In genomic region chr15:99179639-99180038, GRCm38 (mm10) we compare ENCODE assay signal across 23 mouse cellular contexts. TPM values are rescaled to one million over a fixed set of nuclear protein-coding genes. Genes with fewer than 3 reads are reported as not detected.
A peak's percentile ranks its signal among the peaks of the same experiment; 100 is the strongest.
DNase-seq lines count a peak whose midpoint lies in the region; ATAC-seq and TF ChIP-seq lines count a peak whose summit lies in the region.
"Had no signal": no experiment of that assay in that cellular context is flagged by ENCODE, and none has a peak within 500 bp of the region (broad histone marks: within the 10 kb centered on the region; RNA-seq: fewer than 3 reads in every experiment).

No protein-coding gene starts in this region.

- no peaks in the 10 kb centered on the region for H3K9me3 ChIP-seq in hindbrain, postnatal 0 days (ENCODE audit: low read length)
- H3K9me3 ChIP-seq: embryonic facial prominence, embryonic 10.5 days; heart, embryonic 10.5 days; limb, embryonic 15.5 days; midbrain, embryonic 12.5 days had no signal

- 87% methylated on average over 2 of the region's 2 CpGs for WGBS in hindbrain, postnatal 0 days

- no peak for ATAC-seq in hindbrain, postnatal 0 days
- ATAC-seq: forebrain, embryonic 16.5 days; hindbrain, embryonic 16.5 days had no signal

- TF ChIP-seq CTCF in left cerebral cortex, adult 2 months (IDR thresholded peaks at IDR 0.05), result peak; percentile 23
- TF ChIP-seq CTCF in hindbrain, postnatal 0 days (IDR thresholded peaks at IDR 0.05; ENCODE audit: low read depth), result no peak; the same call in 1 of the 2 replicates

- H3K4me3 ChIP-seq in left cerebral cortex, adult 2 months, result no peak overlapping the region
- no peak overlapping the region for H3K4me3 ChIP-seq in hindbrain, postnatal 0 days (ENCODE audit: low read length)
- H3K4me3 ChIP-seq: embryonic facial prominence, embryonic 10.5 days; heart, embryonic 10.5 days; limb, embryonic 15.5 days; midbrain, embryonic 12.5 days had no signal

- peak; percentile 74 for DNase-seq in heart, adult 11 months
- no peak for DNase-seq in heart, adult 9 months (ENCODE audit: low spot score in 2 of 2)
- no peak for DNase-seq in left cerebral cortex, adult 2 months (ENCODE audit: extremely low spot score in 1 of 2, low spot score in 2 of 2)
- DNase-seq in left cerebral cortex, postnatal 25 days (ENCODE audit: low spot score in 2 of 2), result no peak
- DNase-seq in 416B (ENCODE audit: low read depth) (peak; percentile 22), ZHBTc4 (ENCODE audit: low read depth, low spot score) (peak; percentile 36)
- no peak for DNase-seq in hindbrain, postnatal 0 days (ENCODE audit: low spot score)
- DNase-seq: cerebellum, adult 11 months; cerebellum, postnatal 10 days; gastrocnemius, postnatal 36 days; kidney, adult 9 months; kidney, postnatal 25 days; lung, adult 2 months; right cerebral cortex, postnatal 14 days; thymus, postnatal 14 days had no signal

- no peak overlapping the region for H3K4me2 ChIP-seq in hindbrain, postnatal 0 days (ENCODE audit: low read depth, low read length)
- H3K4me2 ChIP-seq: limb, embryonic 15.5 days; midbrain, embryonic 12.5 days had no signal

- no peak overlapping the region for H3K27ac ChIP-seq in left cerebral cortex, adult 2 months
- H3K27ac ChIP-seq in hindbrain, postnatal 0 days, result no peak overlapping the region
- H3K27ac ChIP-seq: embryonic facial prominence, embryonic 10.5 days; heart, embryonic 10.5 days; limb, embryonic 15.5 days; midbrain, embryonic 12.5 days had no signal

- intact Hi-C loops in left cerebral cortex, adult 2 months (cut with DNase I), result no loop called here
- intact Hi-C loops in left cerebral cortex, postnatal 25 days (cut with DNase I), result no loop called here

- H3K9ac ChIP-seq in hindbrain, postnatal 0 days (replicated peaks; ENCODE audit: low read length), result no peak overlapping the region
- H3K9ac ChIP-seq: limb, embryonic 15.5 days; midbrain, embryonic 12.5 days had no signal

- peaks cover 16% of the 10 kb centered on the region for H3K36me3 ChIP-seq in hindbrain, postnatal 0 days (ENCODE audit: insufficient read depth, low read length)

- no peaks in the 10 kb centered on the region for H3K4me1 ChIP-seq in hindbrain, postnatal 0 days (ENCODE audit: insufficient read depth, low read length)
- H3K4me1 ChIP-seq: embryonic facial prominence, embryonic 10.5 days; heart, embryonic 10.5 days; limb, embryonic 15.5 days; midbrain, embryonic 12.5 days had no signal

- H3K27me3 ChIP-seq in hindbrain, postnatal 0 days (ENCODE audit: insufficient read depth, low read length), result no peaks in the 10 kb centered on the region
- H3K27me3 ChIP-seq: limb, embryonic 15.5 days; midbrain, embryonic 12.5 days had no signal

RNA-seq across cellular contexts. Expression of gene Kcnh3, which starts 45.0 kb away (rescaled TPM):
- 100 to 1,000 TPM; 174 to 180 TPM for total RNA-seq in left cerebral cortex, adult 2 months (2021)
- total RNA-seq in left cerebral cortex, postnatal 25 days (2021), result 100 to 1,000 TPM; 171 to 172 TPM
- total RNA-seq in hindbrain, postnatal 0 days (2014; rRNA removed), result 1.8 and 3.6 TPM in 2 replicates
- 0.91 and 1.2 TPM in 2 replicates for polyA plus RNA-seq in hindbrain, postnatal 0 days (2015; fragmentation: Nextera tagmentation; extraction: Ambion mirVana)
- total RNA-seq: hematopoietic stem cell, adult 5-6 weeks; megakaryocyte, adult 5-6 weeks had no signal

RNA-seq across cellular contexts. Expression of gene Spats2, which starts 53.9 kb away (rescaled TPM):
- 10 to 100 TPM; 34.8 to 35.6 TPM for total RNA-seq in left cerebral cortex, adult 2 months (2021)
- 10 to 100 TPM; 36.2 to 37.0 TPM for total RNA-seq in left cerebral cortex, postnatal 25 days (2021)
- total RNA-seq in hindbrain, postnatal 0 days (2014; rRNA removed), result 23.6 and 25.8 TPM in 2 replicates
- polyA plus RNA-seq in hindbrain, postnatal 0 days (2015; fragmentation: Nextera tagmentation; extraction: Ambion mirVana), result 23.4 and 23.6 TPM in 2 replicates
- total RNA-seq: hematopoietic stem cell, adult 5-6 weeks; megakaryocyte, adult 5-6 weeks had no signal

Comparison
In these comparisons a context has a peak if more than half of its experiments do, and no peak if none do; other contexts are left out.
1. DNase-seq: peak in heart, adult 11 months (single experiment), 416B (single experiment) and ZHBTc4 (single experiment); none in heart, adult 9 months (0 of 2), left cerebral cortex, adult 2 months (0 of 2), left cerebral cortex, postnatal 25 days (0 of 2) and hindbrain, postnatal 0 days (single experiment).
2. RNA of gene Kcnh3, which starts 45.0 kb away (total RNA-seq): 174 to 180 TPM in left cerebral cortex, adult 2 months and 171 to 172 TPM in left cerebral cortex, postnatal 25 days; 1.8 to 3.6 TPM in hindbrain, postnatal 0 days; every median in the first group is over 10 times any median in the second.